Mouse (Mus musculus): ENCODE data around the gene Prkce.

The Prkce gene

DNA sequence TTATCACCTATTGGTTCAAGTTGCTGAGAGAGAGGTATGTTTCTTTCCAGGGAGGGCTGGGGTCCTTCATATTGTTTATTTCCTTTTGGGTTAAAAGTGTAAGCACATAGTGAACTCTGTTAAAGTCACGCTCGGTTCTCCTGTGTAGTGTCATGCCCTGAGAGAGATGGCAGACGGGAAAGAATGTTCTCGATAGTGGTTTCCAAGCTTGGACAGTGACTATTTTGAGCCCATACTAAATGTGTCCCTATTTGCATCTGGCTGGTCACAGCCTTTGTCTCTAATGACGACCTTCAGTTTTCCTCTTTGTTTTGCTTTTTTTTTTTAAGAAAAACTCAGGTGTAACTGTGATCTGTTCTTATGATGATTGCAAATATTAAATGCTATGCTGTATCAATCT is 488.8 kb downstream of the Prkce start:
- DNase-seq: peak; percentile 83

DNA sequence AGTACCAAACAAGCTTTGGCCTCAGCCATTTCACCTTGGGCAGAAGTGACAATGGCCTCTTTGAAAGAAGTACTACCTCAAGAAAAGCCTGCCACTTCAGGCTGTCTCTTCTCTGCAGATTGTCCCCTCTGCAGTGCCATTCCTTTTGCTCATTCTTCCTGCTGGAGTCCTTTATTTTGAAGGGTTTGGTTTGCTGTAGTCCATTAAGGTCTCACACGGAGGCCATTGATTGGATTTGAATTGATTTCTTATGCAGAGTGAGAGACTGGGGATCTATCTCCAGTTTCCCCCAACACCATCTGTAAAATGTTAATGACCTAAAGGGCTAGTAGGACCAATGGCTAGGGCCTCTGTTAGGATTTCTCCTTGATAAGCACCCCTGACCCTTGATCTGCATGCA is 494.7 kb downstream of the Prkce start:
- peak; percentile 64 for DNase-seq

DNA sequence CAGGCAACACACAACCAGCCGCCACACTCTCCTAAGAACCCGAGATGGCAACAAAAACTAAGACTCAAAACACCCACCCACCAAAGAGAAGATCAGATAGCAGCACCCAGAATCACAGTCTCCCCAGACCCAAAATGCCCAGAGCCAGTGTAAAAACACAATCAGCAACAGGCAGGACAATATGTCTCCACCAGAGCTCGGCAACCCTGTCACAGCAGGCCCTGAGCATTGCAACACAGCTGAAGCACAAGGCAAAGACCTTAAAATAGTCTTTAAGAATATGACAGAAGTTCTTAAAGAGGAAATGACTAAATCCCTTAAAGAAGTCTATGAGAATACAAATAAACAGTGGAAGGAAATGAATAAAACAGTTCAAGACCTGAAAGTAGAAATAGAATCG is 495.9 kb downstream of the Prkce start:
- peak; percentile 90 for DNase-seq

DNA sequence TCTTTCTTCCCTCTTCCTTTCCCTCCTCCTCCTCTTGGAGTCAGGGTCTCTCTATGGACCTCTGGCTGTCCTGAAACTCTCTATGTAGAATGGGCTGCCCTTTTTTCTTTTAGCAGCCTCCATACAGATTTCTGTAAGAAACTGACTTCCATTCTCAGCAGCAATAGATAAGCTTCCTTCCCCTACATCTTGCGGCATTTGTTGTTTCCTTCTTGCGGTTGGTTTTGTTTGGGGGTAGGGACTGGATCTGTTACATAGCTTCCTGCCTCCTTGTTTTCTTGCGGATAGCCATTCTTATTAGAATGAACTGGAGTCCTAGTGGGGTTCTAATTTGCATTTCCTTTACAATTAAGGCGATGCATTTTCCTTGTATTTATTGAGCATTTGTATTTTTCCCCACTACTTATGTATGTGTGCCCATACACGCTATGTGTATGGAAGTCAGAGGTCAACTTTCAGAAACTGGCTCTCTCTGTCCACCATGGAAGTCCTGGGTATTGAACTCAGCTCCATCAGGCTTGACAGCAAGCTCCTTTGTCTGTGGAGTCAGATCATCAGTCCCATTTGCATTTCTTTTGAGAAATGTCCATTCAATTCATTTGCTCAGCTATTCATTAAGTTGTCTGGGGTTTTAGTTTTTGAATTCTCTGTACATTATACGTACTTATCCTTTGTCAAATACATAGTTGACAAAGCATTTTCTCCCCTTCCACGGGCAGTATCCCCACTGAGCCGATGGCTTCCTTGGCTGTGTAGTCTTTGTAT is 500.4 kb downstream of the Prkce start:
- peak; percentile 51 for DNase-seq

DNA sequence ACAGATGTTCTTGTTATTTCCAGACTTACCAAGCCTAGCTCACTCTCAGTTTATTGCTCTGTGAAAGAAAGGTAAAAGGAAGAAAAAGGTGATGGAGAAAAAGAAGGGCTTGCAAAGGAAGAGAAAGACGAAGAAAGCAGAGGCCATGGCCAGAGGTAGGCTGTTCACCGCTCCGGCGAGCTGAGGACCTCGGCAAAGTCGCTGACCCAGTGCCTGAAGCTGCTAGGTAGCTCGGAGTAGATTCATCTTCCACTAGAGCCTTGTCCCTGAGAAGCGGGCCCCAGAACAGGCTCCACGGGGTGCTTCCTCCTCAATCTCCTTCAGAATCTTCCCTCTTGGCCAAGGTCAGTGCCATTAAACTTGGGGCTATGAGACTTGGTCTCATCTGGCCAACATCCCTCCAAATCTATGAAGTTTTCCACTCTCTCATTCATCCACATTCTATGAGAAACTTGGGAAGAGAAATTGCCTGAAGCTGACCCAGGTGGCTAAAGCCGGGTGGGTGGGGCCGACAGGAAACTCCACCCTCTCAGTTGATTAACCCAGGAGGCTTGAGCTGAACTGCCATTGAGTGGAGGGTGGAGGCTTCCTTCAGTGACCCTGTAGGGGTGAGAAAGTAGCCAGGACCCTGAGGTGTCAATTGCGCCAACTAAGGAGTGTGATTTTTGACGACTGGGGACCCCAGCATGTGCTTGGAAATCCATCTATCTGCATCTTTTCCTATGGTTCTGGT is 502.2 kb downstream of the Prkce start:
- DNase-seq: peak; percentile 95

DNA sequence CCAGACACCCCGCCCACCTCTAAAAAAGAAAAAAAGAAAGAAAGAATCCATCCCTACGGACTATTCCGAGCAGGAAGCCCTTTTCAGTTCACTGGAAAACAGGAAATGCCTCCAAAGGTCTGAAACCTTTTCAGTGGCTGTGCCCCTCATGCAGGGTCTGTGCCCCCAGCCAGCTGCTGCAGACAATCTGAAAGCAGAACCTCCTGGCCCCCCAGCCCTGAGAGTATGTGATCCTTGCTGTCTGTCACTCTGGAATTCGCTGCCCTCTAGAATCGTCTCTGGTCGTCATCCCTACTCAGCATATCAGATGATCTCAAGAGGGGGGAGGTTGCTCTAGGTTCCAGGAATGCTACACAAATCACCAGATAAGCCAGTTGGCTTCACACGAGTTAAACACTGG is 503.1 kb downstream of the Prkce start:
- peak; percentile 92 for DNase-seq

DNA sequence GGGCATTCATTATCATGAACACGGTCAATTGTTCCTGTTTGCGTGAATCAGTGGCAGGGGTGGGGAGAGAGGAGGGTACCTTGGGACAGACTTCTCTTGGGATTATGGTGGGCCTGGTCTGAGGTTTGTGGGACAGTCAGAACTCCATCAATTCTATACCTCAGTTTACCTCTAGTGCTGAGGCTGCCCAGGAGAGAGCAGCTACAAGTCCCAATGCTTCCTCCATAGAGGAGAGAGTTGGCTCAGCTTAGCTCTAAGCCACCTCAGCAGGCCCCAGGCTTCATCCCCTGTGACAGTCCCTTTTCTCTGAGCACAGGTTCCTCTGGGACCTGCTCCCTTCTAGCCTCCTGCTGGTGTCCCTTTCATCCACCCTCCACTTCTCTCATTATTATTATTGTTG is 507.4 kb downstream of the Prkce start:
- DNase-seq: peak; percentile 51

DNA sequence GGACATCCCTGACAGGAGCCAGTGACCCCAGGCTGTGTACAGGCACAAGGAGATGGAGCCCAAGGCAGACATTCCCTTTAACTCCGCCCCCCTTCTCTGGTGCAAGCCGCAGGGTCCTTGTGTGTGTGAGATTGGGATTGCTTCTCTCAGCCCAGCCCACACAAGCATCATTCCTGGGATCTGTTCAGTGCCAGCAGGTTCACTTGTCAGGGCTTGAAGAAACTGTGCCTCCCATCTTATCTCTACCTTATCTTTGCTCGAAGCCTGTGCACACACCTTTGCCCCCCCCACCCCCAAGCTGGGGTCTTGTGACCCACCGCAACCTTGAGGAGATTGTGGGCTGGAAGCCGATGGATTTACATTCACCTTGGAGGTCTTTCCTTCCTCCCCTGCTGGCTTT is 508.8 kb downstream of the Prkce start:
- DNase-seq: peak; percentile 81

DNA sequence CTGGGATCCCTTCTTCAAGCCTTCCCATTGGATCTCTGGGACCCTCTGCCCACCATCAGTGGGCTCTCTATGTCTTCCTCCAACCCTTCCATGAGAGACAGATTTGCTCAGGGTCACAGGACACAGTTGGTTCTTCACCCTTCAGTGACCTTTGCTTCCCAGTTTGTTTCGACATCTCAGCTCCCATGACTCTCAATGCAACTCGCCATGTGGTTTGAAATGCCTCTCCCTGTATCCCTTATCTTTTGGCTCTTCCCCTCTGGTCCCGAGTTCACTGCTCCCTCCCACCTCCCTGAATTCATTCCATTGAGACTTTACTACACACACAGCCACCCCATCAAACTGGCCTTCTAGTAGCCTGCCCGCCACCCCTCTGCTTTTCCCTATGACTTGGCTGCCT is 509.3 kb downstream of the Prkce start:
- peak; percentile 87 for DNase-seq

DNA sequence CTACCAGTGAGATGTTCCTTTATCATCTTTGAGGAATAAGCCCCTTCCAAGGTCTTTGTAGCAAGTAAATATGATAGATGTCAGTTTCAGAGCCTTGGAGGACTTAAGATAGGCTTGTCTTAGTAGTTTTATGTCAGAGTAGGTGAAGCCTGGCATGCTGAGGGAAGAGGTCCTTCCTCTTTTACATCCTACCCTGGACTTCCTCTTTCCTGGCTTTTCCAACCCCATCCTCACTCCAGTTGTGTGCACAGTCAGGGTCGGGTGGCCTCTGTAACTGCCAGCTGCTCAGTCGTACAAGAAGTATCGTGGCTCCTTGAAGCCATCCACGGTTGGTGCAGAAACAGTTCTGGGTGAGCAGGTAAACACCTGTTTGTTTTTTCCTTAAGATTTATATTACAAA is 517.7 kb downstream of the Prkce start:
- DNase-seq: peak; percentile 61

DNA sequence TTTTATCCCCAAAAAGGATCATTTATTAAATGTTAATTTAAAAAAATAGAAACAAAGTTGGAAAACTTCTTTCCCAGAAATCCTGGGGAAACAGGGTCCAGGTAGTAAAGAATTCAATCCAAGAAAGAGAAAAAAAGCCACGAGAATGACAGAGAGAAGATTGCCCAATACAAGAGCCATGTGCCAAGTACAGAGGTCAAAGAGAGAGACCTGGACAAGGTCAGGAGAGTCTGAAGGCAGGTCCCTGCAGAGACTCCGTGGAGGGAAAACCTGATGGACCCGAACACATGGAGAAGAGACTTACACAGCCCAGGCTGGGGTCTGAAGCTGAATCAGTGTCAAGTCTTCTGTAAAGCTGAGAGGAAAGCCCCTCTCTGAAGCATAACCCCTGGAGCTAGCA is 519.4 kb downstream of the Prkce start:
- no peak for DNase-seq

DNA sequence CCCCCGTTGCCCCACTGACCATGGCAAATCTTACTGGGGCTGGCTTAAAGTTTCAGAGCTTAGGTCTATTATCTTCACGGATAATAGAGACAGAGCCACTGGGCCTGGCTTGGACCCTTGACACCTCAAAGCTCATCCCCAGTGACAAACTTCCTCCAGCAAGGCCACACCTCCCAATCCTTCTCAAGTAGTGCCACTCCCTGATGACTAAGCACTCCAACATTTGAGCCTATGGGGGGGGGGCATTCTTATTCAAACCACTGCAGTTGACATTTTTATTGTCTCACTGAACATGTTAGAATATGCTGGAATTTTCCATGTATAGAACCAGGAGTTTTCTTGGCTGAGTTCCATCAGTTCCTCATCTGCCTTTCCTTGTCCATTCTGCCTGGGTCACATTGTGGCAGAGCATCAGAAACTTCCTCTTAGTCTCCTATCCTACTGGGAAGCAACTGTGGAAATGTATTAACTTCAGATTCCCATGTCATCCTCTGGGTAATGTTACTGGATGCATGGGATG is 523.3 kb downstream of the Prkce start:
- peak; percentile 37 for DNase-seq

DNA sequence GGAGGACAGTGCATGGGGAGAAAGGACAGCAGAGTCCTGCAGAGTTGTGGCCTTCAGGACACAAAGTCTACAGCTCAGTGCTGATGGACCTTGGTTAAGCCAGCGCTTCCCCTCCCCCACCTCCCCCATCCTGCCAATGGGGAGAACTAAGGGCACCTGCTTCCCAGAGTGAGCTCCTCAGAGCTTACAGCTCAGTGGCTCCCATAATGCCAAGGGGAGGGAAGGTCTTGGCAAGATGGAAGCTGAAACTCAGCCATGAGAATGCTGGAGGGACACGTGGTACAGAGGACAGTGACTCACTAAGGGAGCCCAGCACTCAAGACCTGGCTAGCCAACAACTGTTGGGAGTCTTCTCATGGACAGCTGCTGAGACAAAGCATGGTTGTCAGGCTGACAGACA is 530.2 kb downstream of the Prkce start:
- DNase-seq: peak; percentile 93

DNA sequence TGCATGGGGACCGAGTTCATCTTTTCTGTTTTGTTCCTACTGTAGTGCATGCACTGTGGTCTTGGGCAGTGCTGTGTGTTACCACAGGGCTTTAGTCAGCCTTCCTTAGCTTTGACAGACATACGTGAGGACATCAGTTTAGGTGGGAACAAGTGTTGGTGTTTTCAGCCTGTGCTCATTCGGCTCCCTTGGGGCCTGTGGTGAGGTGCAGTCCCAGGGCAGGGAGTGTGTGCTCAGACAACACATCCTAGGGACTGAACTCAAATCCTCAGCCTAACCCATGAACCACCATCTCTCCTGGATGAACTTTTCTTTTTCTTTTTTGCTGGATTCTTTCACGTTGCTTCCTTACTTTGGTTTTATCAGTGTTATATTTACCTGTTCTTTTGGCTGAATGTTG is 535.8 kb downstream of the Prkce start:
- DNase-seq: peak; percentile 85

DNA sequence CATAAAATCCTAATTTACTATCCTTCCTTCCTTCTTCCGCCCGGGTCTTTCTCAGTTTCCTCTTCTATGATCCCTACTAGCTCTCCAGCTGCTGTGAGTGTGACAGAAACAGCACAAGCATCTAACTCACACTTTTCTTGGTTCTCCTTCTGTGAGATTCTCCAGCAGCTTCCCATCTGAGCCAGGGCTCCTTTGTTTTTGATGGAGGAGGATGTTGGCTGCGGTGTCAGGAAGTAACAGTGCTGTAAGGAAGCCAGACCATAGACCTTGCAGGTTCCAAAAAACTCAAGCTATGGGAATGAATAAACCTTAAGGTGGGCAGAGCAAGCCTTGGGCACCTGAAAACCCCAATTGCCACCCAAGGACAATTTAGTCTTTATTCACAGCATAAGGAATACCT is 537.7 kb downstream of the Prkce start:
- peak; percentile 96 for DNase-seq

DNA sequence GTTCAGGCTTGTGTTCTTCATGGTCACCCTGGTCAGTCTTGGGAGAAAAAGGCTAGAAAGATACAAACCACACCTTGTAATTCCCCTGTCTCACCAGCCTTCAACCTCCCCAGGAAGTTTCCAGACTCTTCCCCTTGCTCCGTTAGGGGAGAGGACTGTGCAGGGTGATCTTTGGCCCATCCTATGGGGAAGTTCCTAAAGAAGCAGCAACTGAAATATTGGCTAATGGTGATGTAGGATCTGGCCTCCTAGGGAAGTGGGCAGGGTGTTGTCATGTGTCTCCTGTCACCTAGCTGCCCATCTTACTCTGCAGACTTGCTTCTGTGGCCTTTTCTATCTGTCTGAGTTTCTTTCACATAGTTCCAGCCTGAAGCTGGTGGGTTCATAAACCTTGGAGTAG is 538.9 kb downstream of the Prkce start:
- DNase-seq: no peak

Measured in heart, adult 11 months (tissue).